Mouse (Mus musculus) midbrain, embryonic 12.5 days (tissue): ENCODE data around the gene Rngtt. TPM values are rescaled to one million over a fixed set of nuclear protein-coding genes. Genes with fewer than 3 reads are reported as not detected.

Experiments used
- ATAC-seq: fragments of 200-750 bp; cut with Nextera tagmentation; 2 replicates; pipeline ENCODE4 v1.8.0; 2017; ENCODE audit warnings: low read depth, moderate TSS enrichment, moderate library complexity; ENCODE audit not compliant: low FRiP score
- H3K27ac ChIP-seq: fragments of 300-500 bp; sonication (generic); replicated peaks from 2 replicates; pipeline ENCODE4 v1.5.1; 2016; ENCODE audit warnings: mild to moderate bottlenecking
- H3K27me3 ChIP-seq: fragments of 300-500 bp; sonication (generic); 2 replicates; pipeline ENCODE4 v1.6.1; 2016; ENCODE audit warnings: mild to moderate bottlenecking
- H3K36me3 ChIP-seq: fragments of 300-500 bp; sonication (generic); 2 replicates; pipeline ENCODE4 v1.6.1; 2016
- H3K4me1 ChIP-seq: fragments of 300-500 bp; sonication (generic); 2 replicates; pipeline ENCODE4 v1.6.1; 2016
- H3K4me2 ChIP-seq: fragments of 300-500 bp; sonication (generic); replicated peaks from 2 replicates; pipeline ENCODE4 v1.6.1; 2016; ENCODE audit warnings: mild to moderate bottlenecking, moderate library complexity
- H3K4me3 ChIP-seq: fragments of 300-500 bp; sonication (generic); 2 replicates; pipeline ENCODE4 v1.5.1; 2016; ENCODE audit warnings: mild to moderate bottlenecking
- H3K9ac ChIP-seq: fragments of 300-500 bp; sonication (generic); replicated peaks from 2 replicates; pipeline ENCODE4 v1.6.1; 2016; ENCODE audit warnings: mild to moderate bottlenecking, moderate library complexity
- H3K9me3 ChIP-seq: fragments of 300-500 bp; sonication (generic); 2 replicates; pipeline ENCODE4 v1.6.1; 2016; ENCODE audit warnings: mild to moderate bottlenecking
- WGBS: fragments of 180-500 bp; shearing (Covaris S2); methylation state at CpG from one replicate; pipeline ENCODE4 v1.1.7; 2016; 5-methylcytosine and 5-hydroxymethylcytosine counted together
- polyA plus RNA-seq: library from polyadenylated mRNA; unstranded; fragments of >200 nt; fragmentation: Nextera tagmentation; extraction: Ambion mirVana; gene quantifications from 2 replicates; pipeline ENCODE4 v1.2.1, GENCODE M21; 2016

Rngtt gene
- polyA plus RNA-seq, 1 experiment from 2014 or later: 34.1 TPM

- Histone ChIP-seq H3K9ac (no peak overlapping the region), H3K4me3 (no peak overlapping the region), H3K4me1 (no peaks in the 10 kb centered on the region), H3K9me3 (no peaks in the 10 kb centered on the region), H3K27ac (no peak overlapping the region), H3K36me3 (peaks cover 21% of the 10 kb centered on the region; the same call in 1 of the 2 replicates), H3K27me3 (no peaks in the 10 kb centered on the region), H3K4me2 (no peak overlapping the region)
- no peak for ATAC-seq
Observed at GRCm38 (mm10) chr4:33506638-33507037, 196.5 kb downstream of the Rngtt start.

GRCm38 (mm10) chr4:33510544-33510943 is 200.4 kb downstream of the Rngtt start:
- WGBS: 91% methylated on average over 10 of the region's 10 CpGs

GRCm38 (mm10) chr4:33513421-33513820 is 203.3 kb downstream of the Rngtt start:
- WGBS: 77% methylated on average over 3 of the region's 3 CpGs
- H3K4me1 ChIP-seq: peaks cover 2% of the 10 kb centered on the region; the same call in 1 of the 2 replicates
- no peak overlapping the region for H3K27ac ChIP-seq
- no peak overlapping the region for H3K4me3 ChIP-seq
- no peak for ATAC-seq
- no peaks in the 10 kb centered on the region for H3K9me3 ChIP-seq
- no peak overlapping the region for H3K9ac ChIP-seq
- no peaks in the 10 kb centered on the region for H3K27me3 ChIP-seq
- no peak overlapping the region for H3K4me2 ChIP-seq
- H3K36me3 ChIP-seq: no peaks in the 10 kb centered on the region

More at GRCm38 (mm10) chr4:33510544-33510943, 200.4 kb downstream of the Rngtt start:
- Histone ChIP-seq H3K4me1 (peaks cover 2% of the 10 kb centered on the region; the same call in 1 of the 2 replicates), H3K4me3 (no peak overlapping the region), H3K4me2 (no peak overlapping the region), H3K9me3 (no peaks in the 10 kb centered on the region), H3K27ac (no peak overlapping the region), H3K9ac (no peak overlapping the region), H3K27me3 (no peaks in the 10 kb centered on the region), H3K36me3 (0 out of 2 replicates have a peak, but pooled peaks cover 8% of the 10 kb centered on the region)
- no peak for ATAC-seq

GRCm38 (mm10) chr4:33514108-33515000 is 204.2 kb downstream of the Rngtt start:
- no peak overlapping the region for H3K4me2 ChIP-seq
- 82% methylated on average over 10 of the region's 10 CpGs for WGBS
- no peaks in the 10 kb centered on the region for H3K9me3 ChIP-seq
- H3K9ac ChIP-seq: no peak overlapping the region
- H3K4me1 ChIP-seq: peaks cover 2% of the 10 kb centered on the region; the same call in 1 of the 2 replicates
- H3K36me3 ChIP-seq: no peaks in the 10 kb centered on the region
- H3K27ac ChIP-seq: no peak overlapping the region
- ATAC-seq: no peak
- H3K27me3 ChIP-seq: no peaks in the 10 kb centered on the region
- H3K4me3 ChIP-seq: no peak overlapping the region

- ATAC-seq: no peak
- H3K27ac ChIP-seq: no peak overlapping the region
Observed at GRCm38 (mm10) chr4:33520196-33520595, 210.1 kb downstream of the Rngtt start.

GRCm38 (mm10) chr4:33520938-33521337 is 210.8 kb downstream of the Rngtt start:
- H3K27ac ChIP-seq: no peak overlapping the region
- H3K4me2 ChIP-seq: no peak overlapping the region
- no peak overlapping the region for H3K9ac ChIP-seq
- H3K4me1 ChIP-seq: peaks cover 2% of the 10 kb centered on the region
- H3K9me3 ChIP-seq: no peaks in the 10 kb centered on the region
- no peak for ATAC-seq
- 83% methylated on average over 10 of the region's 10 CpGs for WGBS
- H3K27me3 ChIP-seq: 0 out of 2 replicates have a peak, but pooled peaks cover 5% of the 10 kb centered on the region
- H3K4me3 ChIP-seq: no peak overlapping the region
- H3K36me3 ChIP-seq: no peaks in the 10 kb centered on the region

More at GRCm38 (mm10) chr4:33520196-33520595, 210.1 kb downstream of the Rngtt start:
- Histone ChIP-seq H3K4me1 (peaks cover 2% of the 10 kb centered on the region; the same call in 1 of the 2 replicates), H3K9me3 (no peaks in the 10 kb centered on the region), H3K27me3 (0 out of 2 replicates have a peak, but pooled peaks cover 5% of the 10 kb centered on the region), H3K9ac (no peak overlapping the region), H3K4me3 (no peak overlapping the region), H3K4me2 (no peak overlapping the region), H3K36me3 (no peaks in the 10 kb centered on the region)
- 86% methylated on average over 7 of the region's 7 CpGs for WGBS

GRCm38 (mm10) chr4:33523774-33524173 is 213.7 kb downstream of the Rngtt start:
- Histone ChIP-seq H3K4me2 (no peak overlapping the region), H3K27ac (no peak overlapping the region), H3K9me3 (no peaks in the 10 kb centered on the region), H3K36me3 (no peaks in the 10 kb centered on the region), H3K4me3 (no peak overlapping the region), H3K27me3 (peaks cover 11% of the 10 kb centered on the region; the same call in 1 of the 2 replicates), H3K4me1 (peaks cover 12% of the 10 kb centered on the region), H3K9ac (no peak overlapping the region)
- ATAC-seq: no peak
- 90% methylated on average over 3 of the region's 3 CpGs for WGBS

GRCm38 (mm10) chr4:33524481-33525141 is 214.5 kb downstream of the Rngtt start:
- Histone ChIP-seq H3K36me3 (no peaks in the 10 kb centered on the region), H3K27ac (no peak overlapping the region), H3K4me3 (no peak overlapping the region), H3K9ac (no peak overlapping the region), H3K4me1 (peaks cover 12% of the 10 kb centered on the region), H3K9me3 (no peaks in the 10 kb centered on the region), H3K27me3 (peaks cover 11% of the 10 kb centered on the region; the same call in 1 of the 2 replicates), H3K4me2 (no peak overlapping the region)
- WGBS: 97% methylated on average over 10 of the region's 10 CpGs
- ATAC-seq: no peak

- H3K36me3 ChIP-seq: no peaks in the 10 kb centered on the region
- no peak overlapping the region for H3K27ac ChIP-seq
- peaks cover 12% of the 10 kb centered on the region for H3K4me1 ChIP-seq
- ATAC-seq: no peak
- H3K4me3 ChIP-seq: no peak overlapping the region
- H3K27me3 ChIP-seq: peaks cover 6% of the 10 kb centered on the region; the same call in 1 of the 2 replicates
- H3K4me2 ChIP-seq: no peak overlapping the region
- H3K9ac ChIP-seq: no peak overlapping the region
- H3K9me3 ChIP-seq: no peaks in the 10 kb centered on the region
- 97% methylated on average over 4 of the region's 4 CpGs for WGBS
Observed at GRCm38 (mm10) chr4:33525272-33525671, 215.2 kb downstream of the Rngtt start.

GRCm38 (mm10) chr4:33526092-33526491 is 216.0 kb downstream of the Rngtt start:
- no peak for ATAC-seq
- WGBS: 14% methylated on average over 7 of the region's 7 CpGs
- no peak overlapping the region for H3K27ac ChIP-seq
- H3K36me3 ChIP-seq: no peaks in the 10 kb centered on the region
- H3K4me3 ChIP-seq: no peak overlapping the region
- no peak overlapping the region for H3K4me2 ChIP-seq
- H3K27me3 ChIP-seq: peaks cover 6% of the 10 kb centered on the region; the same call in 1 of the 2 replicates
- H3K9ac ChIP-seq: no peak overlapping the region
- H3K9me3 ChIP-seq: no peaks in the 10 kb centered on the region
- peaks cover 12% of the 10 kb centered on the region for H3K4me1 ChIP-seq

- Histone ChIP-seq H3K9ac (no peak overlapping the region), H3K4me1 (peaks cover 12% of the 10 kb centered on the region), H3K9me3 (no peaks in the 10 kb centered on the region), H3K4me2 (no peak overlapping the region), H3K27ac (no peak overlapping the region), H3K27me3 (peaks cover 6% of the 10 kb centered on the region; the same call in 1 of the 2 replicates), H3K36me3 (no peaks in the 10 kb centered on the region), H3K4me3 (no peak overlapping the region)
- ATAC-seq: no peak
- 50% methylated on average over 9 of the region's 9 CpGs for WGBS
Observed at GRCm38 (mm10) chr4:33526675-33527074, 216.6 kb downstream of the Rngtt start.

- no peak overlapping the region for H3K4me3 ChIP-seq
- 76% methylated on average over 8 of the region's 8 CpGs for WGBS
- no peak overlapping the region for H3K9ac ChIP-seq
- no peak overlapping the region for H3K27ac ChIP-seq
- H3K4me2 ChIP-seq: no peak overlapping the region
- H3K4me1 ChIP-seq: no peaks in the 10 kb centered on the region
- H3K36me3 ChIP-seq: no peaks in the 10 kb centered on the region
- H3K27me3 ChIP-seq: no peaks in the 10 kb centered on the region
- no peaks in the 10 kb centered on the region for H3K9me3 ChIP-seq
- ATAC-seq: no peak
Observed at GRCm38 (mm10) chr4:33532596-33532995, 222.5 kb downstream of the Rngtt start.
